Mouse (Mus musculus) E14TG2a.4 (cell line): Measurements from ENCODE around the gene Sfxn4.

Source experiments
- CTCF ChIP-seq: conservative IDR thresholded peaks from 2 replicates; pipeline ENCODE4 v1.5.1; 2014; ENCODE audit warnings: low read length
- NANOG ChIP-seq: IDR thresholded peaks from 2 replicates; pipeline ENCODE4 v1.6.1; 2014; ENCODE audit warnings: borderline replicate concordance, low read length, mixed read lengths

DNA sequence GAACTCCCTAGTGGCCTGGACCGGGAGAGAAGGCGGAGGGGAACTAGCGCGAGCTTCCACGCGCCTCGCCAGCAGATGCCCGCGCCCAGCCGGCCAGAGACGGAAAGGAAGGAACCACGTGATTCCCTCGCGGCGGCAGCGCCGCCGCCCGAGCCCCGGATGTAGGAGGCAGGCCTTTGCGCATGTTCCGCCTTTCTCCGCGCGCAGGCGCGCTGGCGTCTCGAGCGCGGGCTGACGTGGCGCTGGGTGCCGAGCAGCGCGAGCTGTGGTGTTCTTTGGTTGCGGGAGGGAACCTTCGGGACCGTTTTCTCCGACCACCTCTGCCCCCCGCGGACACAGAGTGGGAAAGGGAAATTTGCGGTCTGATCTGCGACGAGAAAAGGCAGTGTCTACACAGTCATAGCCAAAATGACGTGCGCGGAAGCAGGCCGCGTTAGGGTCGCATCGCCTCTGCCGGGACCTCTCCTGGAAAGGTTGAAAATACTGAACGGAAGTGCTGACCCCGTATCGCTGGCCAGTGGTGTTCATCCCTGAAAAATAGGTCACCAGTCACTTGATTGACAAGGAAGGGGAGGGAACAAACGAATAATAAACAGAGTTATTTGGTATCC is 70.6 kb downstream of the Sfxn4 start, which contains the start of gene Eif3a:
- TF ChIP-seq CTCF (no peak), NANOG (no peak)
